Mouse (Mus musculus) intestine, postnatal 0 days (tissue): ENCODE results near the gene Arhgef17. TPM values are rescaled to one million over a fixed set of nuclear protein-coding genes. Genes with fewer than 3 reads are reported as not detected.
A peak's percentile ranks its signal among the peaks of the same experiment; 100 is the strongest.

Experiments
- ATAC-seq: fragments of 200-750 bp; cut with Nextera tagmentation; 2 replicates; pipeline ENCODE4 v1.8.0; 2017; ENCODE audit warnings: mild to moderate bottlenecking, moderate TSS enrichment, moderate library complexity
- H3K27ac ChIP-seq: fragments of 300-500 bp; sonication (generic); 2 replicates; pipeline ENCODE4 v1.5.1; 2014; ENCODE audit warnings: mild to moderate bottlenecking, low read depth, low read length, moderate library complexity
- H3K27me3 ChIP-seq: fragments of 300-500 bp; sonication (generic); replicated peaks from 2 replicates; pipeline ENCODE4 v1.6.1; 2014; ENCODE audit warnings: low read length, mixed read lengths; ENCODE audit not compliant: control insufficient read depth, insufficient read depth
- H3K36me3 ChIP-seq: fragments of 300-500 bp; sonication (generic); 2 replicates; pipeline ENCODE4 v1.6.1; 2014; ENCODE audit warnings: mild to moderate bottlenecking, moderate library complexity; ENCODE audit not compliant: control insufficient read depth, insufficient read depth
- H3K4me1 ChIP-seq: fragments of 300-500 bp; sonication (generic); replicated peaks from 2 replicates; pipeline ENCODE4 v1.6.1; 2014; ENCODE audit warnings: antibody characterized with exemption, low read length, mixed read lengths; ENCODE audit not compliant: control insufficient read depth, insufficient read depth
- H3K4me2 ChIP-seq: fragments of 300-500 bp; sonication (generic); replicated peaks from 2 replicates; pipeline ENCODE4 v1.6.1; 2014; ENCODE audit warnings: low read depth, mild to moderate bottlenecking, moderate library complexity
- H3K4me3 ChIP-seq: fragments of 300-500 bp; sonication (generic); 2 replicates; pipeline ENCODE4 v1.5.1; 2014; ENCODE audit warnings: low read depth, low read length
- H3K9ac ChIP-seq: fragments of 300-500 bp; sonication (generic); 2 replicates; pipeline ENCODE4 v1.6.1; 2014; ENCODE audit warnings: mild to moderate bottlenecking, low read depth, low read length
- H3K9me3 ChIP-seq: fragments of 300-500 bp; sonication (generic); 2 replicates; pipeline ENCODE4 v1.6.1; 2016; ENCODE audit warnings: mixed run types; ENCODE audit not compliant: control insufficient read depth
- CTCF ChIP-seq: sonication (generic); IDR thresholded peaks from 2 replicates; pipeline ENCODE4 v1.5.1; 2016; ENCODE audit warnings: low read depth, mild to moderate bottlenecking, control low read depth, antibody characterized with exemption, moderate library complexity
- WGBS: fragments of 180-500 bp; shearing (Covaris S2); extraction: QIAGEN DNeasy Blood & Tissue Kit; methylation state at CpG from one replicate; pipeline ENCODE4 v1.1.7; 2014; 5-methylcytosine and 5-hydroxymethylcytosine counted together
- polyA plus RNA-seq: library from polyadenylated mRNA; unstranded; fragments of >200 nt; fragmentation: Nextera tagmentation; extraction: Ambion mirVana; gene quantifications from 2 replicates; pipeline ENCODE4 v1.2.1, GENCODE M21; 2015

The Arhgef17 gene
- polyA plus RNA-seq, 1 experiment from 2014 or later, result 2.5 TPM

GRCm38 (mm10) chr7:100894057-100894832, 37.7 kb downstream of the Arhgef17 start:
- 0 out of 2 replicates have a peak, but pooled peaks have one; percentile 14 for TF ChIP-seq CTCF
- Histone ChIP-seq H3K27ac (no peak overlapping the region), H3K4me2 (peak overlapping the region; percentile 91), H3K36me3 (peaks cover 11% of the 10 kb centered on the region; the same call in 1 of the 2 replicates), H3K9me3 (no peaks in the 10 kb centered on the region), H3K9ac (peak overlapping the region; percentile 51), H3K4me3 (peak overlapping the region; percentile 45), H3K4me1 (0 out of 2 replicates have a peak, but pooled peaks cover 7% of the 10 kb centered on the region), H3K27me3 (0 out of 2 replicates have a peak, but pooled peaks cover 9% of the 10 kb centered on the region)
- WGBS, result 9% methylated on average over 50 of the region's 53 CpGs
- peak; percentile 36; the same call in 1 of the 2 replicates for ATAC-seq

GRCm38 (mm10) chr7:100893249-100894056, 38.5 kb downstream of the Arhgef17 start:
- H3K36me3 ChIP-seq, result peaks cover 11% of the 10 kb centered on the region; the same call in 1 of the 2 replicates
- H3K27ac ChIP-seq, result no peak overlapping the region
- WGBS, result 84% methylated on average over 20 of the region's 20 CpGs
- H3K4me2 ChIP-seq, result peak overlapping the region; percentile 91; the same call in 1 of the 2 replicates
- TF ChIP-seq CTCF, result no peak
- H3K9ac ChIP-seq, result no peak overlapping the region
- H3K4me3 ChIP-seq, result no peak overlapping the region
- H3K9me3 ChIP-seq, result no peaks in the 10 kb centered on the region
- no peak for ATAC-seq
- H3K4me1 ChIP-seq, result 0 out of 2 replicates have a peak, but pooled peaks cover 7% of the 10 kb centered on the region
- H3K27me3 ChIP-seq, result 0 out of 2 replicates have a peak, but pooled peaks cover 9% of the 10 kb centered on the region

GRCm38 (mm10) chr7:100886535-100886934, 45.4 kb downstream of the Arhgef17 start:
- H3K9ac ChIP-seq, result no peak overlapping the region
- ATAC-seq, result no peak
- H3K4me1 ChIP-seq, result no peaks in the 10 kb centered on the region
- H3K27me3 ChIP-seq, result no peaks in the 10 kb centered on the region
- H3K9me3 ChIP-seq, result no peaks in the 10 kb centered on the region
- no peak overlapping the region for H3K4me3 ChIP-seq
- H3K4me2 ChIP-seq, result no peak overlapping the region
- WGBS, result 24% methylated on average over 3 of the region's 3 CpGs
- peak; percentile 85 for TF ChIP-seq CTCF
- peaks cover 42% of the 10 kb centered on the region for H3K36me3 ChIP-seq
- H3K27ac ChIP-seq, result no peak overlapping the region

GRCm38 (mm10) chr7:100884460-100884859, 47.4 kb downstream of the Arhgef17 start:
- Histone ChIP-seq H3K9me3 (no peaks in the 10 kb centered on the region), H3K36me3 (peaks cover 46% of the 10 kb centered on the region), H3K4me2 (no peak overlapping the region), H3K9ac (no peak overlapping the region), H3K4me1 (no peaks in the 10 kb centered on the region), H3K4me3 (no peak overlapping the region), H3K27ac (no peak overlapping the region), H3K27me3 (no peaks in the 10 kb centered on the region)
- no peak for TF ChIP-seq CTCF
- ATAC-seq, result no peak
- 97% methylated on average over 4 of the region's 4 CpGs for WGBS

- Histone ChIP-seq H3K27me3 (no peaks in the 10 kb centered on the region), H3K9ac (no peak overlapping the region), H3K4me2 (no peak overlapping the region), H3K4me3 (no peak overlapping the region), H3K4me1 (no peaks in the 10 kb centered on the region), H3K27ac (no peak overlapping the region), H3K9me3 (no peaks in the 10 kb centered on the region), H3K36me3 (peaks cover 67% of the 10 kb centered on the region)
- 85% methylated on average over 4 of the region's 4 CpGs for WGBS
- no peak for ATAC-seq
- no peak for TF ChIP-seq CTCF
These were observed 50.0 kb downstream of the Arhgef17 start for GRCm38 (mm10) chr7:100881950-100882349.

- Histone ChIP-seq H3K27me3 (no peaks in the 10 kb centered on the region), H3K9me3 (no peaks in the 10 kb centered on the region), H3K4me1 (no peaks in the 10 kb centered on the region), H3K4me3 (no peak overlapping the region), H3K27ac (no peak overlapping the region), H3K9ac (no peak overlapping the region), H3K4me2 (no peak overlapping the region), H3K36me3 (peaks cover 68% of the 10 kb centered on the region)
- WGBS, result 89% methylated on average over 9 of the region's 9 CpGs
- ATAC-seq, result no peak
- no peak for TF ChIP-seq CTCF
These were observed 50.4 kb downstream of the Arhgef17 start for GRCm38 (mm10) chr7:100881531-100881930.
